Mouse (Mus musculus): ENCODE data around the gene Dzip1l. TPM values are rescaled to one million over a fixed set of nuclear protein-coding genes. Genes with fewer than 3 reads are reported as not detected.

Gene Dzip1l
- polyA plus RNA-seq, 1 experiment from 2014 or later: 9.0 TPM

Other genes starting within 250 kb of the Dzip1l start
- 43.4 and 57.9 TPM in 2 replicates for gene Mras, start 192.1 kb upstream of the Dzip1l start, polyA plus RNA-seq (2014; fragmentation: Nextera tagmentation; extraction: Ambion mirVana)
- not detected in 2 replicates for gene Nme9, start 178.0 kb upstream of the Dzip1l start, polyA plus RNA-seq (2014; fragmentation: Nextera tagmentation; extraction: Ambion mirVana)
- 86.4 and 88.8 TPM in 2 replicates for gene Armc8, start 60.6 kb upstream of the Dzip1l start, polyA plus RNA-seq (2014; fragmentation: Nextera tagmentation; extraction: Ambion mirVana)
- gene Dbr1, start 53.7 kb upstream of the Dzip1l start, polyA plus RNA-seq (2014; fragmentation: Nextera tagmentation; extraction: Ambion mirVana): 22.8 and 23.4 TPM in 2 replicates
- not detected in 2 replicates for gene A4gnt, start 17.0 kb upstream of the Dzip1l start, polyA plus RNA-seq (2014; fragmentation: Nextera tagmentation; extraction: Ambion mirVana)
- gene Cldn18, start 87.8 kb downstream of the Dzip1l start, polyA plus RNA-seq (2014; fragmentation: Nextera tagmentation; extraction: Ambion mirVana): not detected in 2 replicates
- gene Sox14, start 246.7 kb downstream of the Dzip1l start, polyA plus RNA-seq (2014; fragmentation: Nextera tagmentation; extraction: Ambion mirVana): 7.9 and 9.5 TPM in 2 replicates

Measured in neural tube, embryonic 14.5 days (tissue).